Mouse (Mus musculus) fat pad, adult 2 months (tissue): ENCODE data around the gene Uvssa.

Experiments
- DNase-seq: peaks from one replicate; pipeline ENCODE4 v3.0.0-alpha.2; 2011; ENCODE audit warnings: low read depth, low spot score; ENCODE audit errors: extremely low read depth

Uvssa gene

GRCm38 (mm10) chr5:33438214-33438613 lies 59.9 kb downstream of the Uvssa start:
- peak; percentile 16 for DNase-seq

GRCm38 (mm10) chr5:33442927-33443710 lies 64.8 kb downstream of the Uvssa start:
- DNase-seq: no peak

- DNase-seq: no peak
Observed at GRCm38 (mm10) chr5:33443794-33444193, 65.4 kb downstream of the Uvssa start.

GRCm38 (mm10) chr5:33455737-33456136 lies 77.4 kb downstream of the Uvssa start:
- no peak for DNase-seq

GRCm38 (mm10) chr5:33458132-33458622 lies 79.8 kb downstream of the Uvssa start:
- DNase-seq: no peak

GRCm38 (mm10) chr5:33459111-33459510 lies 80.8 kb downstream of the Uvssa start:
- DNase-seq: no peak

- DNase-seq: no peak
Observed at GRCm38 (mm10) chr5:33464390-33464789, 86.0 kb downstream of the Uvssa start.

- DNase-seq: no peak
Observed at GRCm38 (mm10) chr5:33465464-33465863, 87.1 kb downstream of the Uvssa start.
